Mouse (Mus musculus): ENCODE results near the gene Cdkn2aip.

The Cdkn2aip gene

DNA sequence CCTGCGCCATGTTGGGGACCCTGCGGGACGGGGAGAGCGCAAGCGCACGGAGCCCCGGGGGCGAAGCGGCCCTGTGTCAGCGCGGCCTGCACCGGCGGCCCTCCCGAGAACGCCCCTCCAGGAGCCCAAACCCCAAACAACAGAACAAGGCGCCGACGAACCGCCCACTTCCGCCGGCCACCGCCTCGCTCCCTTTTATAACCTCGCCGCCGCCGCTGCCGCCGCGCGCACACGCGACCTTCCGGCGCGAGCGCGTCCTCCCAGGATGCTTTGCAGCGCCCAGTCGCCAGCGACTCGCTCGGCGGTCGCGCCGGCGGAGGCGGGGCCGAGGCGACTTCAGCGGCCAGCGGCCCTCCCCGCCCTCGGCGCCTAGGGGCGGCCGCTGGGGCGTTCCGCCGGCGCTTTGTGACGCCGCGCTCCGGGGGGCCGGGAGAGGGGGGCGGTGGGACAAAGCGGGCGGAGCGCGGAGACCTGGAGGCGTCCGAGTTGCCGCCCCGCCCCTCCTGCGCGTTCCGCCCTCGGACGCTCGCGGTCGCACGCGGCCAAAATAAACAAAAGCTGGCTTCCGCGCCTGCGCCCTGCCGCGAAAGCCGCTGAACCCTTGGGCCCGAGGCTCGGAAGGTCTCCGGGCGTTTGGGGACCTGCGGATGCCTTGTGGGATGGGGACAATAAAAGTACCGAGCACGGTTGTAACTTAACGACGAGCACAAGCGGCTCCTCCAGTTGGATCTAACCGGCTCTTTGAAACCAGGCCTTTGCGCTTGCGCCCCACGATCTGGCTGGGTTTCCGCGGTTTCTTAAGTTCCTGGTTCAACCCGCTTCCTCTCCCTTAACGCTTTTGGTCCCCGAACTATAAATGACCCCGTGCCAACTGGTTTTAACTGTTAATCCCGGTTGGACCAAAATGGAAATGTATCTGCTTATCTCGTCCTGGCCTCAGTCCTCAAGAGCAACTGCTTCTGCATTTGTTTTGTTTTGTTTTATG lies at the start of gene Cdkn2aip:
Gene Cdkn2aip (minus strand): TSS at position 172 of the 985 bp plus-strand sequence.
- in situ Hi-C loops (cut with MboI, MseI) = loop anchor here (5.0 to 25.0 kb wide), 2 partner anchors 37 to 1727 kb away; partner anchors contain the start of genes 1700029J07Rik, Ing2, Lrp2bp and Ufsp2

- in situ Hi-C loops (cut with MboI, MseI) = no loop called here
Measured at GRCm38 (mm10) chr8:47763194-47763593, 49.5 kb upstream of the Cdkn2aip start.

DNA sequence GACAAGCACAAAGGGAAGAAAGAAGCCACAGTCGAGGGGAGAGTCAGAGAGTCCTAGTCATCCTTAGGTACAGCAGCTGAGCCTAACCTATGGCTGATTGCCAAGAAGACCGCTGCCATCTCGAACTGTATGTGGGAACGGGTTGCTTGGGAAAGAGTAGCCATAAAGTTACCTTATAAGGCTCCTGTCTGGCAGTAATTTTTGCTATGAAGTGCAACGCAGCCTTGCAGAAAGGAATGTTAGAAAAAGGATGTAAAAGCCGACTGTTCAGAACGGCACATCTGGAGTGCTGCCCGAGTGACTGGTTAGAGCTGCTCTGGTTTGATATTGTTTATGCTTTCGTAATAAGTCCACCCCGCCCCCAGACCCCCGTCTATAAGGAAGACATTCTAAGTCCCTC lies 47.0 kb upstream of the Cdkn2aip start:
- in situ Hi-C loops (cut with MboI, MseI) = no loop called here

DNA sequence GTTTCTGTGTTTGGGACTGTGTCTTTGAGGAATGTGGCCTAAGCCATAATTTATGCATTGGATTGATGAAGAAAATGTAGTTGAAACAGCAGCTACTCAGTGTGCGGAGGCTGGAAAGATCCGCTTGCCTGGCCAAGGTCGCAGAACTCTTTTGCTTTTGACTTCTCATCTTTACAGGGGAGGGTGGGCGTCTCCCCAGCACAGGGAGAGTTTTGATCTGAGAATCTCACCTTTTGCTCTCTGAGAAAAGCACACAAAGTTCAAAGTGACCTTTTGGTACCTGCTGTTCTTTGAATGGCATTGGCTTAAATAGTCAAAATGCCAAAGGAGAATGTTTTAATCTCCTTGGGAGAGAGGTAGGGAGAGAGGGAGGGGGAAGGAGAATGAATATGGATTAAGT lies 46.5 kb upstream of the Cdkn2aip start:
- in situ Hi-C loops (cut with MboI, MseI) = no loop called here

DNA sequence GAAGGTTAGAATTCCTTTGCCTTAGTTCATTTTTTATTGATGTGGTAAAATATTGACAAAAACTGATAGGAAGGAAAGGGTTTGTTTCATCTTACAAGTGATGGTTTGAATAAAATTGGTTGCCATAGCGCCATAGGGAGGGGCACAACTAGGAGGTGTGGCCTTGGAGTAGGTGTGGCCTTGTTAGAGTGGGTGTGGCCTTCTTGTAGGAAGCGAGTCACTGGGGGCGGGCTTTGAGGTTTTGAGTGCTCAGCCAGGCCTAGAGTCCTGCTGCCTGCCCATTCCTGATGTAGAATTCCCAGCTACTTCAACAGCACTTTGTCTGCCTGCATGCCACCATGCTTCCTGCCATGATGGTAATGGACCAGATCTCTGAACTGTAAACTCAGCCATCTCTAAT lies 39.4 kb upstream of the Cdkn2aip start:
- in situ Hi-C loops (cut with MboI, MseI) = no loop called here

DNA sequence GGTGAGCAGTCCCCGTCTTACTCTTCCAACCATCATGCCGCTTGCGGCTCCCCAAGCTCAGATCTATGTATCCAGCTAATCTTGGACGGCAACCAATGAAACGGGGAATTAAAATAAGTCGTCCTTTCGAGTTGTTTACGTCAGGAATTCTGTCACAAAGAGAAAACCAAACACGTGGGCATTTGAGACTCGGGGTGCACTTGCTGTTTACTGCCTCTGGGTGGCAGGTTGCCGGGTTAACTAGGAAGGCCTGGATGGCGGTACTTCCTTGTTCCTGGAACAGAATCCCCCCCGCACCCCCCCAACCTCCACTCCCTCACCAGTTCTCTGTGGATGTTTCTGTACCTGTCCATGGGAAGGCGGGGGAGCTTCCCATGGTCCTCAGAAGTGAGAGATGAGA lies 36.4 kb upstream of the Cdkn2aip start:
- in situ Hi-C loops (cut with MboI, MseI) = no loop called here

GRCm38 (mm10) chr8:47749491-47749890 lies 35.8 kb upstream of the Cdkn2aip start:
- in situ Hi-C loops (cut with MboI, MseI) = no loop called here

DNA sequence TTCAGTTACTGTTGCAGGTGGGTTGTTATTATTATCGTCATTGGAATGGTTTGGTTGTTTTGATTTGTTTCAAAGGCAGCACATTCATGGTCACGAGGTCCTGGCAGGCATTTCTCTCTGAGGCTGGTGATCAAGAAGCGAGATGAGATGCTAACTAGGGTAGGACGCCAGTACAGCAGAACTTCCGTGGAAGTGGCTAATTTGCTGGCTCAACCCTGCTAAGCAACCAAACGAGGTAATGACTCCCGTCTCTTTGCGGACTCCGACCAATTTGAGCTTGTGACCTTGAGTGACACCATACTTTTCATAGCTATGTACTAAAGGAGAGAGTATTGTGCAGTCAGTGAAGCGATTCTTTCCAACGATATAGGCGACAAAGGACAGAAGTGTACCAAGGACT lies 32.6 kb upstream of the Cdkn2aip start:
- in situ Hi-C loops (cut with MboI, MseI) = no loop called here

- in situ Hi-C loops (cut with MboI, MseI) = no loop called here
Measured at GRCm38 (mm10) chr8:47745848-47746247, 32.1 kb upstream of the Cdkn2aip start.

DNA sequence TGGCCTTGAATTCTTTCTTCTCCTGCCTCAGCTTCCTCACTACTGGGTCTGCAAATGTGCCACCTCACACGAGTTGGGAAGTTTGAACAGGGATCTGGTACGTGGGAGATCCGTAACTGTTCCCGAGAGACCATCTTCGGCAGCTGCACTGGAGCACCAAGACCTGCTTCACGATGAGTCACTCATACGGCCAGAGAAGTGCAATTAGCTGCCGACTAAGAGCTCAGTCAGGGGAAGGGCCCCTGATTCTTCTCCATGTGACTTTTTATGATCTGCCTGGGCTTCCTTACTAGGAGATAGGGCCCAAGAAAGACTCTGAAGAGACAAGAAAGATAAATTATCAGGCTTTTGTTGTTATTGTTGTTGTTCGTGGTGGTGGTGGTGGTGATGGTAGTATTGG lies 31.1 kb upstream of the Cdkn2aip start:
- in situ Hi-C loops (cut with MboI, MseI) = no loop called here

DNA sequence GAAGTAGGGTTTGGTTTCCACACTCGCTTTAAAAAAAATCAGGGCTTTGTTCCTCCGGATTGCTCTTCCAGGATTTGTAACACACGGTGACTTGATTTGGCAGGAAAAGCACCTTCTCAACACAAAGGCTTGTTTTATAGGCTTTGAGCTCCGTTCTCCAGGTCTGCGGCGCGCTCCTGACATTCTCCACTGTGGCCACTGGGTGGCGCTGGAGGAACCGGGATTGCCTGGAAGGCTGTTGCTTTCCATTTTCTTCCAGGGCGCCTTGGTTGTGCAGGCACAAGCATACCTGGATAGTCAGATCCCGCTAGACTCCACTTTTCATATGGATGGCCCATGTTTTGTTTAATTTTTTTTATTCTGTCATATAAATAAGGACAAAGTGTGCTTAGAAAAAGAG lies 29.7 kb upstream of the Cdkn2aip start:
- in situ Hi-C loops (cut with MboI, MseI) = no loop called here

DNA sequence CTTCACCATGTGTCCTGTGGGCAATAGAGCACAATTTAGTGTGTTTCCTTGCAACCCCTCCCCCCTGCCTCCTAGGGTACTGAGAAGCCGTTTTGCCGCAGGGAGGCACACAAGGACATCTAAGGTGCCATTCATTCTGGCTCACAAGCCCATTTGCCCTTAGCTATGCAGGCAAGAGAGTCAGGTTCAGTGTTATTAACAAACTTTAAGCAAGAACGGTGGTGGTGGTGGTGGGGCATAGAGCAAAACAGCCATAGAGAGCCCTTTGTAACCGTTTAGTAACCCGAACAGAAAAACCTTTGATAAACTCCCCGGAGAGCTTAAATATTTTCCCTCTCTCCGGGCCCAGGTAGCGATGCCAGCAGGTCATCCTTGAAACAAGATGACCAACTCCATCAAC lies 29.3 kb upstream of the Cdkn2aip start:
- in situ Hi-C loops (cut with MboI, MseI) = no loop called here

GRCm38 (mm10) chr8:47742372-47742771 lies 28.6 kb upstream of the Cdkn2aip start:
- in situ Hi-C loops (cut with MboI, MseI) = no loop called here

DNA sequence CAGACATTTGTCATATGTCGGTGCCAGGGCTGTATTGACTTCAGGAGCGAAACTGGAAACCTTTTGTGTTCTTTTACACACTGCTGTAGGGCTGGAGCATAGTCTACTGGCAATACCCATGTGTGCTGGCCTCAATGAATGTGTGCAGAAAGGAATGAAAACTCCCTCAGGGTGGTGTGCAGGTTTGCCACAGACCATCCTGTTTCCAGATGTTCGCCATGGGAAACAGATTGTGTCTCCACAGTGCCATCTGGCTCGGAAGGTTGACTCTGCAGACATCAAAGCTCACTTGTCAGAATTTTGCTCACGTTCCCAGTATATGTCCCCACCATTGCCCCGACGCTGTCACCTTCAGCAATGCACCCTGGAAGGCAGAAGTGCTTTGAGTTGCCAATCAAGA lies 23.4 kb upstream of the Cdkn2aip start:
- in situ Hi-C loops (cut with MboI, MseI) = no loop called here

GRCm38 (mm10) chr8:47729324-47729723 lies 15.6 kb upstream of the Cdkn2aip start:
- in situ Hi-C loops (cut with MboI, MseI) = no loop called here

DNA sequence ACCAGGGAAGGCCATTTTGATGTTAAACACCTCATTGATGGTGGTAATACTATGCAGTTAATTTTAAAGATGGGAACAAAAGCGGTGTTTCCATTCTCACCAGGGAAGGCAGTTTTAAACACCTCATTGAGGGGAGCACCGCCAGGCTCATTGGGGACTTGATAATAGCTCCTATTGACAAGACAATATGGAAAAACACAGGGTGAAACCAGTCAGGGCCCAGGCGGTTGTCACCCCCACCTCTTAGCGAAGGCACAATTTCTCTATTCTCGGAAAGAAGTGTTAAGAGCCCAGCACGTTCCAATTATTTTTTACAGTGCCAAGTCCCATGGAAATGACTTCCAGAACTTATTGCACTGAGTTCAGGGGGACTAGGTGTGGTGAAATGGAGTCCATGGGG lies 13.2 kb upstream of the Cdkn2aip start:
- in situ Hi-C loops (cut with MboI, MseI) = no loop called here

GRCm38 (mm10) chr8:47721609-47722008 lies 7.9 kb upstream of the Cdkn2aip start:
- in situ Hi-C loops (cut with MboI, MseI) = loop anchor here (25.0 kb wide), 1 partner anchor 1734 kb away; the partner anchor contains the start of genes 1700029J07Rik, Lrp2bp and Ufsp2

- in situ Hi-C loops (cut with MboI, MseI) = loop anchor here (25.0 kb wide), 1 partner anchor 1731 kb away; the partner anchor contains the start of genes 1700029J07Rik, Lrp2bp and Ufsp2
Measured at GRCm38 (mm10) chr8:47718641-47719040, 4.9 kb upstream of the Cdkn2aip start.

GRCm38 (mm10) chr8:47713171-47713663 lies 515 bp downstream of the Cdkn2aip start:
- in situ Hi-C loops (cut with MboI, MseI) = loop anchor here (5.0 to 25.0 kb wide), 2 partner anchors 36 to 1726 kb away; partner anchors contain the start of genes 1700029J07Rik, Ing2, Lrp2bp and Ufsp2

GRCm38 (mm10) chr8:47708106-47708505 lies 5.6 kb downstream of the Cdkn2aip start:
- in situ Hi-C loops (cut with MboI, MseI) = loop anchor here (25.0 kb wide), 1 partner anchor 1721 kb away; the partner anchor contains the start of genes 1700029J07Rik, Lrp2bp and Ufsp2

GRCm38 (mm10) chr8:47706746-47707145 lies 7.0 kb downstream of the Cdkn2aip start:
- in situ Hi-C loops (cut with MboI, MseI) = loop anchor here (25.0 kb wide), 1 partner anchor 1719 kb away; the partner anchor contains the start of genes 1700029J07Rik, Lrp2bp and Ufsp2

- in situ Hi-C loops (cut with MboI, MseI) = loop anchor here (25.0 kb wide), 1 partner anchor 1715 kb away; the partner anchor contains the start of genes 1700029J07Rik, Lrp2bp and Ufsp2
Measured at GRCm38 (mm10) chr8:47702333-47702732, 11.4 kb downstream of the Cdkn2aip start.

Measured in T-helper 2 cell (primary cell).